Comparison of ENCODE assay signal across 9 mouse cellular contexts in the genomic region with DNA sequence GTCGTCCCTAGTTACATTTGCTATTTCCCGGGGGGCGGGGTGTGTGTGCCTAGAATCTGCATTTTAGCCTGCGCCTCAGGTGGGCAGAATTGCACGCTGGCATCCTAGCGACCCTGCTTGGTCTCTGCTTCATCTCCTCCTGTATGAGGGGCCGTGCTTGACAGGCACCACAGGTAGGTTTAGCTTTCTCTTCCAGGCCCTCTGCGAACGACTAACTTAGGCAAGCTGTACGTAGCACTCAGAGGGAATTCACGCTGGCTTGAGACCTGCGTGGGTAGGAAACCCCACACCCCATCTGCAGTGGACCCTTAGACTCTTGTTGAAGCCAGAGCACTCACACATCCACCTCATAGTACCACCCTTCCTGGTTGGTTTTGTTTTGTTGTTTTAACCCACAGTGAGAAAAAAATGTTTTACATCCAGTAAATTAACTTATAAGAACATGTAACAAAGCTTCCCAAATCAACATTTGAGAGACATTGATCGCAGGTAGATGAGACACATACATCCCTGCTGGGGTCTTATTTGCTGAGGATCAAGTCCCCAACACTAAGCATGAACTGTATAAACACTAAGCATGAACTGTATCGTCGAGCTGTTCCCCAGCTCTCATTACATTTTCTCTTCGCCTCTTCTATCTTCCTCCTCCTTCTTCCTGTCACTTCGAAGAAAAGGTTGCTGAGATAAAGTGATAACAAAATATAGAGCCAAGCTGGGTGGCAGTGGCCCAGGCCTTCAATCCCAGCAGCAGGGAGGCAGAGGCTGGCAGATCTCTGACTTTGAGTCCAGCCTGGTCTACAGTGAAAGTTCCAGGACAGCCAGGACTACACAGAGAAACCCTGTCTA. TPM values are rescaled to one million over a fixed set of nuclear protein-coding genes. Genes with fewer than 3 reads are reported as not detected.
DNase-seq lines count a peak whose midpoint lies in the region; ATAC-seq and TF ChIP-seq lines count a peak whose summit lies in the region.
"Had no signal": no experiment of that assay in that cellular context is flagged by ENCODE, and none has a peak within 500 bp of the region (broad histone marks: within the 10 kb centered on the region; RNA-seq: fewer than 3 reads in every experiment).

No protein-coding gene starts in this region.

- peak overlapping the region; percentile 88 for H3K27ac ChIP-seq in forebrain, embryonic 15.5 days (replicated peaks)
- H3K27ac ChIP-seq in liver, postnatal 0 days (ENCODE audit: low read depth), result peak overlapping the region; percentile 94

- H3K36me3 ChIP-seq in forebrain, embryonic 15.5 days, result no peaks in the 10 kb centered on the region
- no peaks in the 10 kb centered on the region for H3K36me3 ChIP-seq in liver, postnatal 0 days (replicated peaks; ENCODE audit: insufficient read depth, low read length)

- no peaks in the 10 kb centered on the region for H3K9me3 ChIP-seq in forebrain, embryonic 15.5 days
- H3K9me3 ChIP-seq in liver, postnatal 0 days (ENCODE audit: low read length), result no peaks in the 10 kb centered on the region

- no peak for TF ChIP-seq EP300 in liver, postnatal 0 days (IDR thresholded peaks at IDR 0.05; ENCODE audit: low read depth)

- H3K4me1 ChIP-seq in forebrain, embryonic 15.5 days, result peaks cover 25% of the 10 kb centered on the region
- peaks cover 25% of the 10 kb centered on the region for H3K4me1 ChIP-seq in liver, postnatal 0 days (ENCODE audit: insufficient read depth)

- peak overlapping the region; percentile 65 for H3K4me3 ChIP-seq in forebrain, embryonic 15.5 days
- H3K4me3 ChIP-seq in liver, postnatal 0 days (ENCODE audit: low read depth, low read length), result peak overlapping the region; percentile 59

- peak overlapping the region; percentile 86 for H3K4me2 ChIP-seq in forebrain, embryonic 15.5 days (replicated peaks)
- H3K4me2 ChIP-seq in liver, postnatal 0 days (ENCODE audit: low read depth, low read length), result peak overlapping the region; percentile 83

- no peak for ATAC-seq in forebrain, embryonic 15.5 days (replicated peaks)
- ATAC-seq in liver, postnatal 0 days, result no peak

- H3K27me3 ChIP-seq in forebrain, embryonic 15.5 days, result peaks cover under 1% of the 10 kb centered on the region; the same call in 1 of the 2 replicates
- no peaks in the 10 kb centered on the region for H3K27me3 ChIP-seq in liver, postnatal 0 days (ENCODE audit: insufficient read depth, low read length)
- H3K27me3 ChIP-seq: Patski had no signal

- no peak for TF ChIP-seq CTCF in liver, postnatal 0 days (IDR thresholded peaks at IDR 0.05; ENCODE audit: low read depth)

- peak; percentile 94 for DNase-seq in heart, adult 11 months
- no peak for DNase-seq in heart, adult 8-10 months (ENCODE audit: low spot score)
- DNase-seq in CD4-positive helper T cell, adult 2 months (ENCODE audit: low read depth, low spot score), result peak; percentile 47
- no peak for DNase-seq in liver, postnatal 0 days
- no peak for DNase-seq in layer of hippocampus, adult 18-20 months (ENCODE audit: low spot score in 2 of 2)
- DNase-seq in right cerebral cortex, postnatal 14 days, result no peak
- no peak for DNase-seq in urinary bladder, postnatal 10 days (ENCODE audit: low spot score)

- 36% methylated on average over 17 of the region's 17 CpGs for WGBS in forebrain, embryonic 15.5 days
- WGBS in liver, postnatal 0 days (ENCODE audit: insufficient replicate concordance), result 21% methylated on average over 17 of the region's 17 CpGs

- H3K9ac ChIP-seq in forebrain, embryonic 15.5 days (replicated peaks), result peak overlapping the region; percentile 74
- H3K9ac ChIP-seq in liver, postnatal 0 days (replicated peaks), result peak overlapping the region; percentile 76

RNA-seq across cellular contexts. Expression of a gene that starts 4.1 kb away (rescaled TPM):
- 10 to 100 TPM in 2 of 4 experiments, 1 to 10 TPM in 2; 7.8 to 13.7 (median 11.0) TPM for total RNA-seq in heart, adult 8-10 months (2022)
- polyA plus RNA-seq in forebrain, embryonic 15.5 days (2015; fragmentation: Nextera tagmentation; extraction: Ambion mirVana), result 14.9 and 16.1 TPM in 2 replicates
- polyA plus RNA-seq in liver, postnatal 0 days (2015; fragmentation: Nextera tagmentation; extraction: Ambion mirVana), result 6.8 and 7.1 TPM in 2 replicates
- 10 to 100 TPM; 13.0 to 13.4 TPM for total RNA-seq in layer of hippocampus, adult 18-20 months (2021)

RNA-seq across cellular contexts. Expression of a gene that starts 34.6 kb away (rescaled TPM):
- under 1 TPM in 3 of 4 experiments, not detected in 1; 0.08 to 0.28 (median 0.23) TPM for total RNA-seq in heart, adult 8-10 months (2022)
- 0.10 and 0.43 TPM in 2 replicates for polyA plus RNA-seq in forebrain, embryonic 15.5 days (2015; fragmentation: Nextera tagmentation; extraction: Ambion mirVana)
- 0.06 and 0.07 TPM in 2 replicates for polyA plus RNA-seq in liver, postnatal 0 days (2015; fragmentation: Nextera tagmentation; extraction: Ambion mirVana)
- 1 to 10 TPM in 1 of 2 experiments, under 1 TPM in 1; 0.79 to 1.1 TPM for total RNA-seq in layer of hippocampus, adult 18-20 months (2021)

RNA-seq across cellular contexts. Expression of a gene that starts 34.8 kb away (rescaled TPM):
- 10 to 100 TPM; 14.9 to 16.6 (median 16.1) TPM for total RNA-seq in heart, adult 8-10 months (2022)
- 20.7 and 21.5 TPM in 2 replicates for polyA plus RNA-seq in forebrain, embryonic 15.5 days (2015; fragmentation: Nextera tagmentation; extraction: Ambion mirVana)
- polyA plus RNA-seq in liver, postnatal 0 days (2015; fragmentation: Nextera tagmentation; extraction: Ambion mirVana), result 271 and 273 TPM in 2 replicates
- total RNA-seq in layer of hippocampus, adult 18-20 months (2021), result 10 to 100 TPM; 34.2 to 35.0 TPM

RNA-seq across cellular contexts. Expression of a gene that starts 50.7 kb away (rescaled TPM):
- total RNA-seq in heart, adult 8-10 months (2022), result 1 to 10 TPM; 1.1 to 1.7 (median 1.5) TPM
- 0.17 TPM in 1 of 2 replicates, not detected in the other for polyA plus RNA-seq in forebrain, embryonic 15.5 days (2015; fragmentation: Nextera tagmentation; extraction: Ambion mirVana)
- polyA plus RNA-seq in liver, postnatal 0 days (2015; fragmentation: Nextera tagmentation; extraction: Ambion mirVana), result 10.1 and 13.9 TPM in 2 replicates
- not detected for total RNA-seq in layer of hippocampus, adult 18-20 months (2021)

RNA-seq across cellular contexts. Expression of a gene that starts 51.1 kb away (rescaled TPM):
- 10 to 100 TPM; 13.6 to 18.0 (median 15.4) TPM for total RNA-seq in heart, adult 8-10 months (2022)
- polyA plus RNA-seq in forebrain, embryonic 15.5 days (2015; fragmentation: Nextera tagmentation; extraction: Ambion mirVana), result 16.0 and 17.2 TPM in 2 replicates
- 20.6 and 21.2 TPM in 2 replicates for polyA plus RNA-seq in liver, postnatal 0 days (2015; fragmentation: Nextera tagmentation; extraction: Ambion mirVana)
- total RNA-seq in layer of hippocampus, adult 18-20 months (2021), result 1 to 10 TPM; 4.0 to 4.9 TPM

Comparison
In these comparisons a context has a peak if more than half of its experiments do, and no peak if none do; other contexts are left out.
1. DNase-seq: peak in heart, adult 11 months (single experiment) and CD4-positive helper T cell, adult 2 months (single experiment); none in heart, adult 8-10 months (single experiment), liver, postnatal 0 days (single experiment), layer of hippocampus, adult 18-20 months (0 of 2), right cerebral cortex, postnatal 14 days (single experiment) and urinary bladder, postnatal 10 days (single experiment).